Mouse (Mus musculus): ENCODE measurements around the gene E130218I03Rik. TPM values are rescaled to one million over a fixed set of nuclear protein-coding genes. Genes with fewer than 3 reads are reported as not detected.

E130218I03Rik gene
- polyA plus RNA-seq, 1 experiment from 2014 or later: not detected

GRCm38 (mm10) chr4:134271979-134272378, 28.5 kb downstream of the E130218I03Rik start:
- no peaks in the 10 kb centered on the region for H3K27me3 ChIP-seq (ENCODE audit: control insufficient read depth, insufficient read depth, low read length)
- H3K4me2 ChIP-seq: no peak overlapping the region
- peak; percentile 39 for DNase-seq (ENCODE audit: low spot score, missing footprints)
- peaks cover under 1% of the 10 kb centered on the region; the same call in 1 of the 2 replicates for H3K36me3 ChIP-seq (ENCODE audit: control insufficient read depth, insufficient read depth, low read length)
- H3K9me3 ChIP-seq (ENCODE audit: control insufficient read depth, low read length): no peaks in the 10 kb centered on the region
- H3K9ac ChIP-seq (ENCODE audit: low read length): no peak overlapping the region
- 85% methylated on average over 7 of the region's 7 CpGs for WGBS
- H3K4me3 ChIP-seq (ENCODE audit: low read depth, low read length): no peak overlapping the region
- no peaks in the 10 kb centered on the region for H3K4me1 ChIP-seq (ENCODE audit: control insufficient read depth, insufficient read depth, low read length)
- no peak overlapping the region for H3K27ac ChIP-seq (ENCODE audit: low read depth, low read length)
- ATAC-seq (ENCODE audit: low FRiP score): no peak

- H3K4me3 ChIP-seq (ENCODE audit: low read depth, low read length): no peak overlapping the region
- ATAC-seq (ENCODE audit: low FRiP score) (no peak), DNase-seq (ENCODE audit: low spot score, missing footprints) (peak; percentile 69)
- H3K4me1 ChIP-seq (ENCODE audit: control insufficient read depth, insufficient read depth, low read length): no peaks in the 10 kb centered on the region
- H3K27ac ChIP-seq (ENCODE audit: low read depth, low read length): no peak overlapping the region
- peak overlapping the region; percentile 13; the same call in 1 of the 2 replicates for H3K4me2 ChIP-seq
- H3K27me3 ChIP-seq (ENCODE audit: control insufficient read depth, insufficient read depth, low read length): no peaks in the 10 kb centered on the region
- H3K9me3 ChIP-seq (ENCODE audit: control insufficient read depth, low read length): no peaks in the 10 kb centered on the region
- H3K9ac ChIP-seq (ENCODE audit: low read length): no peak overlapping the region
- peaks cover 4% of the 10 kb centered on the region; the same call in 1 of the 2 replicates for H3K36me3 ChIP-seq (ENCODE audit: control insufficient read depth, insufficient read depth, low read length)
- 38% methylated on average over 12 of the region's 13 CpGs for WGBS
Measured at GRCm38 (mm10) chr4:134272731-134273416, 29.4 kb downstream of the E130218I03Rik start.

GRCm38 (mm10) chr4:134273417-134274345, 30.2 kb downstream of the E130218I03Rik start:
- 7% methylated on average over 14 of the region's 14 CpGs for WGBS
- peak overlapping the region; percentile 13; the same call in 1 of the 2 replicates for H3K4me2 ChIP-seq
- H3K27me3 ChIP-seq (ENCODE audit: control insufficient read depth, insufficient read depth, low read length): no peaks in the 10 kb centered on the region
- H3K27ac ChIP-seq (ENCODE audit: low read depth, low read length): no peak overlapping the region
- H3K9me3 ChIP-seq (ENCODE audit: control insufficient read depth, low read length): no peaks in the 10 kb centered on the region
- H3K36me3 ChIP-seq (ENCODE audit: control insufficient read depth, insufficient read depth, low read length): peaks cover 10% of the 10 kb centered on the region
- H3K9ac ChIP-seq (ENCODE audit: low read length): no peak overlapping the region
- H3K4me3 ChIP-seq (ENCODE audit: low read depth, low read length): no peak overlapping the region
- peak; percentile 81 for DNase-seq (ENCODE audit: low spot score, missing footprints)
- H3K4me1 ChIP-seq (ENCODE audit: control insufficient read depth, insufficient read depth, low read length): no peaks in the 10 kb centered on the region
- no peak for ATAC-seq (ENCODE audit: low FRiP score)

GRCm38 (mm10) chr4:134284942-134285341, 41.5 kb downstream of the E130218I03Rik start:
- no peak overlapping the region for H3K4me3 ChIP-seq (ENCODE audit: low read depth, low read length)
- DNase-seq (ENCODE audit: low spot score, missing footprints) (no peak), ATAC-seq (ENCODE audit: low FRiP score) (no peak)
- H3K4me2 ChIP-seq: no peak overlapping the region
- 93% methylated on average over 2 of the region's 2 CpGs for WGBS
- H3K4me1 ChIP-seq (ENCODE audit: control insufficient read depth, insufficient read depth, low read length): peaks cover 15% of the 10 kb centered on the region
- no peaks in the 10 kb centered on the region for H3K27me3 ChIP-seq (ENCODE audit: control insufficient read depth, insufficient read depth, low read length)
- H3K9ac ChIP-seq (ENCODE audit: low read length): no peak overlapping the region
- no peaks in the 10 kb centered on the region; the same call in 1 of the 2 replicates for H3K36me3 ChIP-seq (ENCODE audit: control insufficient read depth, insufficient read depth, low read length)
- no peak overlapping the region for H3K27ac ChIP-seq (ENCODE audit: low read depth, low read length)
- no peaks in the 10 kb centered on the region for H3K9me3 ChIP-seq (ENCODE audit: control insufficient read depth, low read length)

GRCm38 (mm10) chr4:134286226-134287167, 43.0 kb downstream of the E130218I03Rik start:
- peak overlapping the region; percentile 100 for H3K9ac ChIP-seq (ENCODE audit: low read length)
- 3% methylated on average over 59 of the region's 59 CpGs for WGBS
- H3K4me1 ChIP-seq (ENCODE audit: control insufficient read depth, insufficient read depth, low read length): peaks cover 15% of the 10 kb centered on the region
- H3K9me3 ChIP-seq (ENCODE audit: control insufficient read depth, low read length): no peaks in the 10 kb centered on the region
- peak overlapping the region; percentile 98 for H3K4me3 ChIP-seq (ENCODE audit: low read depth, low read length)
- DNase-seq (ENCODE audit: low spot score, missing footprints): no peak
- no peak; the same call in 1 of the 2 replicates for ATAC-seq (ENCODE audit: low FRiP score)
- H3K27ac ChIP-seq (ENCODE audit: low read depth, low read length): peak overlapping the region; percentile 100
- peak overlapping the region; percentile 90 for H3K4me2 ChIP-seq
- H3K27me3 ChIP-seq (ENCODE audit: control insufficient read depth, insufficient read depth, low read length): no peaks in the 10 kb centered on the region
- no peaks in the 10 kb centered on the region; the same call in 1 of the 2 replicates for H3K36me3 ChIP-seq (ENCODE audit: control insufficient read depth, insufficient read depth, low read length)

GRCm38 (mm10) chr4:134287168-134287564, 43.7 kb downstream of the E130218I03Rik start:
- WGBS: 0% methylated on average over 27 of the region's 59 CpGs
- Histone ChIP-seq H3K9ac (ENCODE audit: low read length) (peak overlapping the region; percentile 100), H3K4me3 (ENCODE audit: low read depth, low read length) (peak overlapping the region; percentile 98), H3K4me2 (peak overlapping the region; percentile 90), H3K9me3 (ENCODE audit: control insufficient read depth, low read length) (no peaks in the 10 kb centered on the region), H3K27me3 (ENCODE audit: control insufficient read depth, insufficient read depth, low read length) (no peaks in the 10 kb centered on the region), H3K27ac (ENCODE audit: low read depth, low read length) (peak overlapping the region; percentile 100), H3K4me1 (ENCODE audit: control insufficient read depth, insufficient read depth, low read length) (peaks cover 15% of the 10 kb centered on the region), H3K36me3 (ENCODE audit: control insufficient read depth, insufficient read depth, low read length) (no peaks in the 10 kb centered on the region; the same call in 1 of the 2 replicates)
- DNase-seq (ENCODE audit: low spot score, missing footprints): peak; percentile 100
- peak; percentile 96 for ATAC-seq (ENCODE audit: low FRiP score)

GRCm38 (mm10) chr4:134287575-134288025, 44.1 kb downstream of the E130218I03Rik start, which contains the start of gene Pdik1l:
Gene Pdik1l (minus strand): TSS chr4:134287895.
- DNase-seq (ENCODE audit: low spot score, missing footprints): peak; percentile 98
- 1% methylated on average over 42 of the region's 43 CpGs for WGBS
- H3K27ac ChIP-seq (ENCODE audit: low read depth, low read length): peak within 1 kb of the TSS; percentile 100
- H3K9me3 ChIP-seq (ENCODE audit: control insufficient read depth, low read length): no peaks in the 10 kb centered on the region
- H3K4me3 ChIP-seq (ENCODE audit: low read depth, low read length): peak within 1 kb of the TSS; percentile 98
- no peaks in the 10 kb centered on the region; the same call in 1 of the 2 replicates for H3K36me3 ChIP-seq (ENCODE audit: control insufficient read depth, insufficient read depth, low read length)
- ATAC-seq (ENCODE audit: low FRiP score): peak; percentile 78
- H3K9ac ChIP-seq (ENCODE audit: low read length): peak within 1 kb of the TSS; percentile 100
- no peaks in the 10 kb centered on the region for H3K27me3 ChIP-seq (ENCODE audit: control insufficient read depth, insufficient read depth, low read length)
- H3K4me1 ChIP-seq (ENCODE audit: control insufficient read depth, insufficient read depth, low read length): peaks cover 15% of the 10 kb centered on the region
- peak within 1 kb of the TSS; percentile 90 for H3K4me2 ChIP-seq

Data from midbrain, embryonic 11.5 days (tissue).